Mouse (Mus musculus): ENCODE data around the gene Ap4e1. TPM values are rescaled to one million over a fixed set of nuclear protein-coding genes. Genes with fewer than 3 reads are reported as not detected.

Ap4e1 gene
- polyA plus RNA-seq (2012; rRNA removed), result 2.6 and 3.4 TPM in 2 replicates

DNA sequence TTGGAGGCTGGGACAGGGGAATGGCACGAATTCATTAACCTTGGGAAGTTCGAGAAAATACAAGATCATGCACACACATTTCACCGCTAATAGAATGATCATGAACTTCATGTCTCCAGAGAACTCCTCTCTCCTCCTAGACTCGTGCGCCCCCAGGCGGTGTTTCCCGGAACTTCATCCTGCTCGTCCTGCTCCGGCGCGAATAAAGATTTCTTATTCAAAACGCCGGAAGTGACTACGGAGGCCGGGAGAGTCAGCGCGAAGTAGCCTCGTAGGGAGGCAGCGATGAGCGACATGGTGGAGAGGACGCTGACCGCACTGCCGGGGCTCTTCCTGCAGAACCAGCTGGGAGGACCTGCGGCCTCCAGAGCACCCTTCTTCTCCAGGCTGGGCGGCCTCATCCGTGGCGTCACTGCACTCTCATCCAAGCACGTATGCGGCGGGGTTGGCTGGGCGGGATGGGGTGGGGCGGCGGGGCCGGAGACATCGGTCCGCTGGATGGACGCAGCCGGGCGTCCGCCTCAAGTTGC is at the start of gene Ap4e1:
TSS of gene Ap4e1 (plus strand) at position 249 of the 530 bp plus-strand sequence.

DNA sequence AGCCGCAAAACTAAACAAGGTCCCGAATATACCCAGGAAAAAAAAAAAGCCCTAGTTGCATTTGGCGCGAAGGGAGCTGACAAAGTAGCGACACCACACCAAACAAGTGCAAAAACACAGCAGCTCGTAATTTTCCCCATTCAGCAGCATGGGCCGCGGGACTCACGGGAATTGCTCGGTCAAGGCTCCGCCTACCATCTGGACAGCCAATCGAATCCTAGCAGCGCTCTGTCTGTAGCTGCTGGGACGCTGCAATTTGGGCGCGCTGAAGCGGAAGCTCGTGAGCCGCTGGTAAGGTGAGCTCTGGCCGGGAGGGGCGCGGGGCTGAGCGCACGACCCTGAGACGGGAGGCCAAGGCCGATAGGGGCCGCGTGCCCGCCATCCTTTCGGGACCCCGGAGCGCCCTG is 61.9 kb downstream of the Ap4e1 start, which contains the start of gene Blvra:
TSS of gene Blvra (plus strand) at position 231 of the 407 bp plus-strand sequence.

Other genes starting within 250 kb of the Ap4e1 start
- 0.83 and 1.2 TPM in 2 replicates for gene Usp50, start 225.2 kb upstream of the Ap4e1 start, polyA plus RNA-seq (2012; rRNA removed)
- 15.9 and 18.0 TPM in 2 replicates for gene Trpm7, start 132.5 kb upstream of the Ap4e1 start, polyA plus RNA-seq (2012; rRNA removed)
- 9.6 and 12.7 TPM in 2 replicates for gene Sppl2a, start 75.5 kb upstream of the Ap4e1 start, polyA plus RNA-seq (2012; rRNA removed)
- 25.1 and 30.3 TPM in 2 replicates for gene Blvra, start 61.9 kb downstream of the Ap4e1 start, polyA plus RNA-seq (2012; rRNA removed)
- gene Ncaph, start 125.2 kb downstream of the Ap4e1 start, polyA plus RNA-seq (2012; rRNA removed), result 33.9 and 36.4 TPM in 2 replicates
- 7.3 and 8.9 TPM in 2 replicates for gene Itpripl1, start 134.7 kb downstream of the Ap4e1 start, polyA plus RNA-seq (2012; rRNA removed)
- 0.65 and 0.66 TPM in 2 replicates for gene 1810024B03Rik, start 199.6 kb downstream of the Ap4e1 start, polyA plus RNA-seq (2012; rRNA removed)
- 27.0 and 27.9 TPM in 2 replicates for gene Snrnp200, start 199.7 kb downstream of the Ap4e1 start, polyA plus RNA-seq (2012; rRNA removed)
- gene Ciao1, start 239.1 kb downstream of the Ap4e1 start, polyA plus RNA-seq (2012; rRNA removed), result 25.7 and 27.0 TPM in 2 replicates
- 7.0 and 8.8 TPM in 2 replicates for gene Tmem127, start 239.2 kb downstream of the Ap4e1 start, polyA plus RNA-seq (2012; rRNA removed)